In genomic region chr7:12985724-12986123, GRCm38 (mm10) we compare ENCODE assay signal across 19 mouse cellular contexts. TPM values are rescaled to one million over a fixed set of nuclear protein-coding genes. Genes with fewer than 3 reads are reported as not detected.
"Had no signal": no experiment of that assay in that cellular context is flagged by ENCODE, and none has a peak within 500 bp of the region (broad histone marks: within the 10 kb centered on the region; RNA-seq: fewer than 3 reads in every experiment).

No protein-coding gene starts in this region.

- H3K27ac ChIP-seq: kidney, postnatal 0 days; limb, embryonic 13.5 days; midbrain, embryonic 15.5 days; neural tube, embryonic 12.5 days; stomach, embryonic 15.5 days had no signal

- H3K4me1 ChIP-seq: limb, embryonic 13.5 days; midbrain, embryonic 15.5 days; neural tube, embryonic 12.5 days; stomach, embryonic 15.5 days had no signal

- H3K9ac ChIP-seq: limb, embryonic 13.5 days; midbrain, embryonic 15.5 days; neural tube, embryonic 12.5 days; stomach, embryonic 15.5 days had no signal

- H3K36me3 ChIP-seq: midbrain, embryonic 15.5 days had no signal

- H3K9me3 ChIP-seq: limb, embryonic 13.5 days; midbrain, embryonic 15.5 days; neural tube, embryonic 12.5 days; stomach, embryonic 15.5 days had no signal

- ATAC-seq: inflammation-experienced regulatory T-cells, adult 6 months; intestine, postnatal 0 days; lung, postnatal 0 days; midbrain, embryonic 15.5 days had no signal

- H3K4me3 ChIP-seq: limb, embryonic 13.5 days; midbrain, embryonic 15.5 days; neural tube, embryonic 12.5 days; stomach, embryonic 15.5 days had no signal

- DNase-seq: kidney, adult 8-10 months; kidney, postnatal 36 days; layer of hippocampus, adult 9-11 months; layer of hippocampus, postnatal 36 days; left cerebral cortex, postnatal 4 days; lung, adult 2 months; lung, postnatal 36 days; retina, postnatal 1 day; right cerebral cortex, postnatal 4 days; spleen, adult 18-20 months had no signal

- H3K4me2 ChIP-seq: limb, embryonic 13.5 days; midbrain, embryonic 11.5 days; midbrain, embryonic 15.5 days; neural tube, embryonic 12.5 days; stomach, embryonic 15.5 days had no signal

- H3K27me3 ChIP-seq: limb, embryonic 13.5 days; midbrain, embryonic 15.5 days; neural tube, embryonic 12.5 days; stomach, embryonic 15.5 days had no signal

RNA-seq across cellular contexts. Expression of gene Slc27a5, which starts 12.3 kb away (rescaled TPM):
- polyA plus RNA-seq: lung, postnatal 0 days; midbrain, embryonic 11.5 days had no signal
